Mouse (Mus musculus): ENCODE measurements around the gene Mlh3.

DNA sequence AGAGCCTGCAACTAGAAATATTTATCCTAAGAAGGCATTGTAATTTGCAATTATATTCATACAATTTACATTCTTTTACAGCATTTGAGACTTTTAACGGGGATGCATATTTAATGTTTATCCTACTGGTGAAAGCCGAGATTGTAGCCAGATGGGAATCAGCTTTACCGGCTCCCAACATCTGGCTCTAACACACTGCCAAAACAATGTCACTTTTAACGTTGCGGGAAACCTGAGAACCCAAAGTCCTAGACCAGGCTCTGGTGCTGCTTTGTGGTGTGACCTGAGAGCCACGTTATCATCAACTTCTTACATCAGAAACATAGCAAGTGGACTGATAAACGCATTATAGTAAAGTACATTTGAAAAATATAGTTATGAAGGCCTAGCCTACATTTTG, 5.5 kb downstream of the Mlh3 start:
- TF ChIP-seq CTCF (IDR thresholded peaks at IDR 0.05; ENCODE audit: low read depth, low read length) (no peak), POLR2A (IDR thresholded peaks at IDR 0.05; ENCODE audit: borderline replicate concordance, low read depth, low read length) (no peak)
